Mouse (Mus musculus): ENCODE measurements at regions not wholly inside any gene's neighbourhood (a gene's known extent, or its start where the extent isn't known, plus 50 kb on each side); places are given as distances from the start of the nearest gene placed in this dataset.

GRCm38 (mm10) chr12:22156467-22157037 is 739.1 kb upstream of the Ywhaq start:
- in situ Hi-C loops (cut with MboI, MseI) = loop anchor here (5.0 kb wide), 1 partner anchor 1161 kb away; no protein-coding TSS in a partner anchor

DNA sequence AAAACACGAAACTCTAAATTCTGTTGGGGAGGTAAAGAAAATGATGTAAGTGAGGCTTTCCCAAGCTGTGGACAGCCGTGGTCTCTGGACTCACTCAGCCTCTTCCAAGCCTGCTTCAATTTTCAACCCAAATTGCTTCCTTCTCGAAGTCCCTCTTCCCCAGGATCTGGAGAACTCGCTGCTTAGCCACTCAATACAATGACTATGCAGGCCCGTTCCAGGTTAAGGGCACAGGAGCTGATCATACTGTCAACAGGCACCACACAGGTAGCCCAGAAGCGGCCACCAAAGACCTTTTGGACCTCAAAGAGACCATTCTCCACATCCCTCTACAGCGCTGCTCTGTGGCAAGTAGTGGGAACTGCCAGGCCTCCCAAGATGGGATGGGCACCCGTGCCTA is 737.9 kb upstream of the Ywhaq start:
- in situ Hi-C loops (cut with MboI, MseI) = loop anchor here (5.0 kb wide), 1 partner anchor 1162 kb away; no protein-coding TSS in a partner anchor
